Mouse (Mus musculus) brain, adult 10 weeks (tissue): ENCODE results near the gene Tlnrd1. TPM values are rescaled to one million over a fixed set of nuclear protein-coding genes. Genes with fewer than 3 reads are reported as not detected.

Source experiments
- polyA plus RNA-seq: library from polyadenylated mRNA; stranded (reverse); fragments of 350-450 nt; fragmentation: Illumina TruSeq; extraction: RNeasy Lipid Tissue Mini Kit (QIAGEN cat#74804); gene quantifications from one replicate; pipeline ENCODE4 v1.2.3, GENCODE M21; 2015; ENCODE audit warnings: low read depth, low replicate concordance

Gene Tlnrd1
- polyA plus RNA-seq, result 14.7 TPM

GRCm38 (mm10) chr7:83884021-83884658 is at the start of gene Tlnrd1, which contains the start of gene Mesd:
Tlnrd1 (minus strand) TSS chr7:83884305.
Mesd (plus strand) TSS chr7:83884466.

Other genes starting within 250 kb of the Tlnrd1 start
- gene Il16, start 138.6 kb downstream of the Tlnrd1 start, polyA plus RNA-seq, result 3.9 TPM
- 4.2 TPM for gene Cfap161, start 89.4 kb downstream of the Tlnrd1 start, polyA plus RNA-seq
- gene Mesd, start 161 bp upstream of the Tlnrd1 start, polyA plus RNA-seq, result 81.2 TPM
- 7.8 TPM for gene Cemip, start 202.2 kb upstream of the Tlnrd1 start, polyA plus RNA-seq